Mouse (Mus musculus) frontal cortex, adult 2 months (tissue): ENCODE measurements at regions not wholly inside any gene's neighbourhood (a gene's known extent, or its start where the extent isn't known, plus 50 kb on each side); places are given as distances from the start of the nearest gene placed in this dataset.

Experiments
- DNase-seq, 2 experiments: peaks; one replicate each; pipeline ENCODE4 v3.0.0; 2022; ENCODE audit warnings: low spot score in 1 of 2; ENCODE audit errors: extremely low spot score in 1 of 2

- DNase-seq: no peak
These were observed 266.8 kb downstream of the Tns1 start for GRCm38 (mm10) chr1:73857497-73857896.

GRCm38 (mm10) chr1:73856811-73857210 is 267.4 kb downstream of the Tns1 start:
- DNase-seq: no peak

GRCm38 (mm10) chr1:73855306-73855705 is 268.9 kb downstream of the Tns1 start:
- no peak for DNase-seq

- DNase-seq: no peak
These were observed 270.4 kb downstream of the Tns1 start for GRCm38 (mm10) chr1:73853851-73854250.

GRCm38 (mm10) chr1:73850173-73851014 is 273.9 kb downstream of the Tns1 start:
- no peak for DNase-seq

GRCm38 (mm10) chr1:73848370-73848769 is 275.9 kb downstream of the Tns1 start:
- no peak for DNase-seq

- DNase-seq: no peak
These were observed 277.1 kb downstream of the Tns1 start for GRCm38 (mm10) chr1:73847126-73847525.

GRCm38 (mm10) chr1:73845115-73845514 is 279.1 kb downstream of the Tns1 start:
- DNase-seq: no peak

GRCm38 (mm10) chr1:73844574-73844973 is 279.7 kb downstream of the Tns1 start:
- no peak for DNase-seq

GRCm38 (mm10) chr1:73839351-73839750 is 284.9 kb downstream of the Tns1 start:
- DNase-seq: no peak

GRCm38 (mm10) chr1:73836680-73837079 is 287.6 kb downstream of the Tns1 start:
- no peak for DNase-seq

GRCm38 (mm10) chr1:73834566-73834965 is 289.7 kb downstream of the Tns1 start:
- DNase-seq: no peak

- no peak for DNase-seq
These were observed 293.6 kb downstream of the Tns1 start for GRCm38 (mm10) chr1:73830486-73831132.

- peak in 1 of 2 experiments; percentile 8 for DNase-seq
These were observed 295.3 kb downstream of the Tns1 start for GRCm38 (mm10) chr1:73828996-73829395.

- peak; percentile 67 to 96 for DNase-seq
These were observed 297.9 kb downstream of the Tns1 start for GRCm38 (mm10) chr1:73826243-73826930.

- no peak for DNase-seq
These were observed 299.7 kb downstream of the Tns1 start for GRCm38 (mm10) chr1:73824406-73825184.

- DNase-seq: no peak
These were observed 300.5 kb downstream of the Tns1 start for GRCm38 (mm10) chr1:73823726-73824125.

- DNase-seq: no peak
These were observed 301.6 kb downstream of the Tns1 start for GRCm38 (mm10) chr1:73822616-73823015.

GRCm38 (mm10) chr1:73820701-73821100 is 303.5 kb downstream of the Tns1 start:
- DNase-seq: no peak

GRCm38 (mm10) chr1:73807206-73807605 is 317.0 kb downstream of the Tns1 start:
- no peak for DNase-seq

- no peak for DNase-seq
These were observed 319.1 kb downstream of the Tns1 start for GRCm38 (mm10) chr1:73805156-73805555.
